Mouse (Mus musculus): ENCODE measurements at regions not wholly inside any gene's neighbourhood (a gene's known extent, or its start where the extent isn't known, plus 50 kb on each side); places are given as distances from the start of the nearest gene placed in this dataset.
A peak's percentile ranks its signal among the peaks of the same experiment; 100 is the strongest.

DNA sequence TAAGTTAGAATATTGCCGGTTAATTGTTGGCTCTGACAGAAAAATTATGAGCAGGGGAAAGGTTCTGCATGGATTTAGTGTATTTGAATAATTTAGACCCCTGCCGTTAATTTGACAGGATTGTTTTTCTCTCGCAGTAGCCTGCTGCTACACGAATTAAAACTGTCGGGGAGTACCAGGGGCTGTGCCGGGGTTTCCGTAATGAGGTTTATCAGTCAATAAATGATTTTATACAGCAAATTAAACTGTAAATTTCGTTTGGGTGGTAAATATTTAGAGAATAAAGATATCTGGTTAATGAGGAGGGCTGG, 339.8 kb upstream of the Dynlrb2 start:
- ATAC-seq (ENCODE audit: insufficient number of reproducible peaks, insufficient read depth, low FRiP score, low TSS enrichment, low read depth) = no peak
- 24% methylated on average over 8 of the region's 8 CpGs for WGBS

DNA sequence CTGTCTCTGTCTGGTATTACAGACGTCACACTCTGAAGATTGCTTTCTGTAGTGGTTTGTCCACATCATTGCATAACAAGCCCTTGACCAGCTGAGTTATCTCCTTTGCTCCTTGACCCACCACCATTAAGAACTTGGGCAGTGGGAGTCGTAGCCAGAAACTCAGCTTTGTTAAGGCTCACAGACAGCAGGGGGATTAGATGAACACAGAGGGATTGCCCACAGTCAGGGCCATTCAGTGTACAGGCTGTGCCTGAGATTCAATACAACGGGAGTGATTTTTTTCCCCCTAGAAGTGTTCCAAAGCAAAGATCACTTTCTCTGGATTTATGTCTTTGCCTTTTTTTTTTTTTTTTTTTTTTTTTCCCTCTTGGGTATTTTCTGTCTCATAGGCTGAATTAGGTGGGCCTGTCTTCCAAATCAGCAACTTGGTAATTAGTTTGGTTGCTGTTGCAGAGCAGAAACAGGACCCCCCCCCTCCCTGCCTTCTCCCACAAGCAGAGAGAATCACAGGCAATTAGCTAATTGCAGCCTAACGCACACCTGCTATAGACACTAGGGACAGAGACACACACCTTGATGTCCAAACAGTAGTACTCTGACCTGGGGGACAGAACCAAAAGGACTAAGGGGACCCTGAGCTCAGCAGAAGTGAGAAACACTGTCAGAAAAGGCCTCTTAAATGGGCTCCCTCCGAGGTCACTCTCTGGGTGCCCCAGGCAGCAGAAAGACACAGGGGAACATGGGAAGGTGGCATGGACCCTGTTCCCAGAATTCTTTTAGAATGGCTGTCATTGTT, 340.4 kb upstream of the Dynlrb2 start:
- Histone ChIP-seq H3K27me3 (peaks cover 11% of the 10 kb centered on the region; the same call in 1 of the 2 replicates), H3K9ac (no peak overlapping the region), H3K4me2 (no peak overlapping the region), H3K36me3 (no peaks in the 10 kb centered on the region), H3K9me3 (no peaks in the 10 kb centered on the region), H3K4me3 (no peak overlapping the region), H3K27ac (no peak overlapping the region), H3K4me1 (no peaks in the 10 kb centered on the region; the same call in 1 of the 2 replicates)
- no peak for ATAC-seq (ENCODE audit: insufficient number of reproducible peaks, insufficient read depth, low FRiP score, low TSS enrichment, low read depth)
- 51% methylated on average over 5 of the region's 5 CpGs for WGBS

More for the DNA sequence above, 339.8 kb upstream of the Dynlrb2 start:
- Histone ChIP-seq H3K4me1 (no peaks in the 10 kb centered on the region; the same call in 1 of the 2 replicates), H3K36me3 (no peaks in the 10 kb centered on the region), H3K27me3 (peaks cover 11% of the 10 kb centered on the region; the same call in 1 of the 2 replicates), H3K9ac (no peak overlapping the region), H3K27ac (no peak overlapping the region), H3K4me2 (no peak overlapping the region), H3K4me3 (no peak overlapping the region), H3K9me3 (no peaks in the 10 kb centered on the region)

DNA sequence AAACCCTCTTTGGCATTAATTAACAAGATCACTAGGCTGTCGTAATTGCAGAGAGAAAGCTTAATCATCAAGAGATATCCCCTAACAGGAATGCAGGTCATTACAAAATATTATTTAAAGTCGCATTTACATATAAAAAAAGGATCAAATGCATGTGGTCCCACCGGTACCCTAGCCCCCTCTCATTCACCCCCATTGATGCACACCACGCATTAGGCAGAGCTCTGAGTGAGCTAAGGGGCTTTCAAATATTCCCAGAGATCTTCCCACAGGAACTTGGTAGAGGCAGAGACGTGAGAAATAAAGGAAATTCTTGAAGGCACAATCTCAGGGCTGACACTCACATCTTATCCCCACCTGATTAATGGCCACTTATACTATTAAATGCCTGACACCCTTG, 343.8 kb upstream of the Dynlrb2 start:
- Histone ChIP-seq H3K4me2 (no peak overlapping the region), H3K9ac (no peak overlapping the region), H3K36me3 (no peaks in the 10 kb centered on the region), H3K4me1 (no peaks in the 10 kb centered on the region; the same call in 1 of the 2 replicates), H3K27ac (no peak overlapping the region), H3K9me3 (no peaks in the 10 kb centered on the region), H3K4me3 (no peak overlapping the region), H3K27me3 (peaks cover 11% of the 10 kb centered on the region; the same call in 1 of the 2 replicates)
- 76% methylated on average over 5 of the region's 5 CpGs for WGBS
- no peak for ATAC-seq (ENCODE audit: insufficient number of reproducible peaks, insufficient read depth, low FRiP score, low TSS enrichment, low read depth)

DNA sequence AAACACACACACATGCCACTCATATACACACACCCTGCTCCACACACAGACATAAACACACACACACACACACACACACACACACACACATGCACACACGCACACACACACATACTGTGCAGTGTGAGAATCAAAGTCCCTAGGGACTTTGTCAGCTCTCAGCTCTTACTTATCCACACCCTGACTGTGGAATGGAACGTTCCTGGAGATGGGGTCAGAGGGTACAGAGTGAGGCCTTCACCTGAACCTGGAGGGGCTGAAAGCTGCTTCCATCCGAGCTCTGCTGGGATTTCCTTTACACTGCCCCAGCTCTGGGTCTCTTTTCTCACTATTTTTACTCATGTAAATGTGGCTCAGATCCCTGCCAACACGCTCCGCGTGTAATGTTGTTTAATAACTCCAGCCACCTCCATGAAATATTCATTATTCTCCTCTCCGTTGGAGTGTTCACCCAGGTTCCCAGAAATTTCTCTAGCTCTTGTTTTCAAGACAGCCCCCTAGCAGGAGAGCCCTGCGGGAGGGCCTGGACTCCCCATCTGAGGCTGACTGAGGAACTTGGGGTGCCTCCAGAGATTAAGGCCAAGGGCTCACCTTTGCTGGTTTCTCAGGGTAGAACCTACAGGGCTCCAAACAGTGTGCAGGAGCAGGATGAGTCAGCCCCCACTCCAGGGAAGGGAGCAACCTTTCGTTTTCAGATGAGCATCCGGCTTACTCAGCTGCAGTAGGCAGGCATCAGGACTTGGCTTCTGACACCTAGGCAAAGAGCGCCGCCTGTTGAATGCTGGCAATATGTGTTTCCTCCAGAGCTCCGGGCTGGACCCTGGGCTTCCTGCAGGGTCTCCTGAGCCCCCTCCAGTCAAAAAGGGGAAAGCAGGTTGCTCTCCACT, 360.8 kb upstream of the Dynlrb2 start:
- H3K27ac ChIP-seq = peak overlapping the region; percentile 18; the same call in 1 of the 2 replicates

DNA sequence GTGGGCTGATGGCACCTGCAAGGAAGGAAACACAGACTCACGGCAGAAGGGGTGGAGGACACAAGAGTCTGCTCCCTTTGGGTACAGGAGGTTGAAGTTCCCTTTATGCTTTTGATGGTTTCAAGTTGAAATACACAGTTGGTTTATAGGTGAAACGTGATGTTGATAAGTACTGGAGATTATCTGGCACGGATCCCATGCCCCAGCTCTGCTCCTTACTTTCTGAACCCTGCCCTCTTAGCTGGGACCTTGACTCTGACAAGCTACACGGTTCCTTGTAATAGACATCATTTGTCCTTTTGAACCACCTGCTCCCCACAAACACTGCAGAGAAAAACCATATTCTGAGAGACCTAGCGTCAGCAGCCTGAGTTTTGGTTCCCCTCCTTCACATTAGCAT, 363.4 kb upstream of the Dynlrb2 start:
- Histone ChIP-seq H3K27me3 (no peaks in the 10 kb centered on the region; the same call in 1 of the 2 replicates), H3K4me2 (no peak overlapping the region), H3K9ac (no peak overlapping the region), H3K4me3 (no peak overlapping the region), H3K4me1 (no peaks in the 10 kb centered on the region), H3K9me3 (0 out of 2 replicates have a peak, but pooled peaks cover 4% of the 10 kb centered on the region), H3K27ac (no peak overlapping the region), H3K36me3 (no peaks in the 10 kb centered on the region)
- ATAC-seq (ENCODE audit: insufficient number of reproducible peaks, insufficient read depth, low FRiP score, low TSS enrichment, low read depth) = no peak
- 87% methylated on average over 5 of the region's 5 CpGs for WGBS

More for the DNA sequence above, 360.8 kb upstream of the Dynlrb2 start:
- peak; percentile 52; the same call in 1 of the 2 replicates for ATAC-seq (ENCODE audit: insufficient number of reproducible peaks, insufficient read depth, low FRiP score, low TSS enrichment, low read depth)
- Histone ChIP-seq H3K4me2 (no peak overlapping the region), H3K9me3 (0 out of 2 replicates have a peak, but pooled peaks cover 4% of the 10 kb centered on the region), H3K36me3 (no peaks in the 10 kb centered on the region), H3K9ac (no peak overlapping the region; the same call in 1 of the 2 replicates), H3K4me3 (no peak overlapping the region), H3K27me3 (no peaks in the 10 kb centered on the region; the same call in 1 of the 2 replicates), H3K4me1 (no peaks in the 10 kb centered on the region)
- 42% methylated on average over 13 of the region's 13 CpGs for WGBS

DNA sequence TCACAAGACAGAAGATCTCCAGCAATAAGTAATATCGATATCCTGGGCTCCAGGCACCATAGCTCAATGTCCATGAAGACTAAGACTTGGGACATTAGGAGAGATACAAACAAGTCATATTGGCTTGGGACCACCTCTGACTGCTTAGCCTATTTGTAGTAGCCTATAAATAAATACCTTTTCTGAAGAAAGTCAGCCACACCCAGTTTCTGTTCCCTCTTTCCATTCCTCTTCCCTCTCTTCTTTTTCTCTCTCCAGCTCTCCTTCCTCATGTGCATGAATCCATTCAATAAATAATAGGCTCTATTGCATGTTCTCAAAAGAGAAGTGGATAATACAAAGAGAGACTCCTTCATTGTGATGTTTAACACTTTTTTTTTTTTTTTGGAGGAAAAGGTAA, 364.8 kb upstream of the Dynlrb2 start:
- no peak for ATAC-seq (ENCODE audit: insufficient number of reproducible peaks, insufficient read depth, low FRiP score, low TSS enrichment, low read depth)
- no peaks in the 10 kb centered on the region for H3K36me3 ChIP-seq
- no peak overlapping the region for H3K27ac ChIP-seq
- H3K4me3 ChIP-seq = no peak overlapping the region
- H3K27me3 ChIP-seq = no peaks in the 10 kb centered on the region
- H3K9ac ChIP-seq = no peak overlapping the region
- H3K9me3 ChIP-seq = no peaks in the 10 kb centered on the region
- WGBS = 88% methylated on average over 1 of the region's 1 CpGs
- H3K4me2 ChIP-seq = no peak overlapping the region
- H3K4me1 ChIP-seq = no peaks in the 10 kb centered on the region

DNA sequence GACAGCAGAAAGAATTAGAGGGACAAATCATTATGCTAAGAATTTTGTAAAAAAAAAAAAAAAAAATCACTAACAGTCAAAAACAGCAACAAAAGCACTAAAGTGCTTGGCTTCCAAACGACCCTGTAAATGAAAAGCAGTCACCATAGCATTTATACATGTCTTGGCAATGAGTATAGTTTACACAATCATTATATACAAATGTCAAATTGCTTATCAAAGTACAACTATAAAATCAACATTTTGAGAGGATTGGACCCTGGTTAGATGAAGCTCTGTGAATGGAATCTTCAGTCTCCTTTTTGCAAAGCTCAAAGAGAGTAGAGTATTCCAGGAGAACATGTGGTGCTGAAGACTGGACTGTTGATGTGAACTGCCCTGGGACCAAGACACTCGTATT, 367.0 kb upstream of the Dynlrb2 start:
- Histone ChIP-seq H3K9ac (no peak overlapping the region), H3K36me3 (no peaks in the 10 kb centered on the region), H3K4me3 (no peak overlapping the region), H3K4me2 (no peak overlapping the region), H3K9me3 (no peaks in the 10 kb centered on the region), H3K27ac (no peak overlapping the region), H3K4me1 (no peaks in the 10 kb centered on the region), H3K27me3 (no peaks in the 10 kb centered on the region)
- ATAC-seq (ENCODE audit: insufficient number of reproducible peaks, insufficient read depth, low FRiP score, low TSS enrichment, low read depth) = no peak
- 48% methylated on average over 2 of the region's 2 CpGs for WGBS

DNA sequence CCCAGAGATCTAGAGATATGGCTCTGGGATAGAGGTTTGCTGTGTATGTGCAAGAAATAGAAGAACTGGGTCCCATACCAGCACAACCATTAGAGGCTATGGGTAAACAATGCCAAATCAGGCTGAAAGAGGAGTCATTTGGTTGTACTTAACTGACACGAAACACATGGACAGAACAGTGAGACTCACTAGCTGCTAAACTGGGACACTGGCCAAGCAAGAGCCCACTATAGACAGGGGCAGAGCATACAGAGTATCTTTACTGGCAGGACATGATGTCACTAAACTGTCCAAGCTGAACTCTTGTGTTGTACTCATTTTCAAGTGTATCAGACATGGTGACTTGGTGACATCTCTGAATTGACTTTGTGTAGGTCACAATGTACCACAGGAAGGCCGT, 371.3 kb upstream of the Dynlrb2 start:
- no peak for ATAC-seq (ENCODE audit: insufficient number of reproducible peaks, insufficient read depth, low FRiP score, low TSS enrichment, low read depth)
- H3K4me2 ChIP-seq = no peak overlapping the region
- WGBS = 73% methylated on average over 2 of the region's 2 CpGs
- H3K27ac ChIP-seq = no peak overlapping the region
- no peak overlapping the region for H3K9ac ChIP-seq
- no peak overlapping the region for H3K4me3 ChIP-seq
- H3K27me3 ChIP-seq = 0 out of 2 replicates have a peak, but pooled peaks cover 3% of the 10 kb centered on the region
- no peaks in the 10 kb centered on the region for H3K36me3 ChIP-seq
- no peaks in the 10 kb centered on the region for H3K9me3 ChIP-seq
- H3K4me1 ChIP-seq = no peaks in the 10 kb centered on the region

DNA sequence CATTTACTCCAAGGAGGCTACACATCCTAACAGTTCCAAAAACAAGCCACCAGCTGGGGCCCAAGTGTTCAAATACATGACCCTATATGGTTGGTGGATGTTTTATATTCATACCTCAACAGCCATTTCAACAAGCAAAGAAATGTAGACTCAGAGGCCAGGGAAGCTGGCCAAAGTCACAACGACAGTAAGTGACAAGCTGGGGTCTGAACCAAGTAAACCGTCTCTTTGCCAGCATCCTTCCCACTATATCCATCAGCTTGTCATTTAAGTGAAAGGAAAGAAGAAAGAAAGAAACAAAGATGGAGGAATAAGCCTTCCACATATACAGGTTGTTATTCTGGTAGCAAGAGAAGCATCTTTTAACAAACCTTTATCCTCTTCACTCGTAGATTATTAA, 371.7 kb upstream of the Dynlrb2 start:
- Histone ChIP-seq H3K36me3 (no peaks in the 10 kb centered on the region), H3K9me3 (no peaks in the 10 kb centered on the region), H3K27ac (no peak overlapping the region), H3K4me1 (no peaks in the 10 kb centered on the region), H3K27me3 (0 out of 2 replicates have a peak, but pooled peaks cover 3% of the 10 kb centered on the region), H3K9ac (no peak overlapping the region), H3K4me2 (no peak overlapping the region), H3K4me3 (no peak overlapping the region)
- no peak for ATAC-seq (ENCODE audit: insufficient number of reproducible peaks, insufficient read depth, low FRiP score, low TSS enrichment, low read depth)
- 85% methylated on average over 3 of the region's 3 CpGs for WGBS

DNA sequence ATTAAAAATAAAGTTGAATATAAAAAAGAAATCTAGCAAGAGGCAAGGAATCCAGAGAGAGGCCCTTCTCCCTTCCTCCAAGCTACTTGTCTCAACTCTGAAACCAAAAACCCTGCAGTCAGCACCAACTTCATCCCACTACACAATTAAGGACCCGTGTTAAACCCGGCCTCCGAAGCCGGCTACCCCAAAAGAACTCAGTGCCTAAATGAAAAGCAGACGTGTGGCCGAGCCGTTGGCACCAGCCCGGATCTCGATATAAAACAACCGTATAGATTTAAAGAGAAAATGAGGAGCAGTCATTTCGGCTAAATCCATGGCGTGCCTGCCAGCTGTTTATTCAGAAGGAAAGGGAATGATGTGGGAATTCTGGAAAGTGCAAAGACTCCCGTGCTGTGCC, 384.7 kb upstream of the Dynlrb2 start:
- H3K36me3 ChIP-seq = no peaks in the 10 kb centered on the region
- peak overlapping the region; percentile 34 for H3K4me2 ChIP-seq
- ATAC-seq (ENCODE audit: insufficient number of reproducible peaks, insufficient read depth, low FRiP score, low TSS enrichment, low read depth) = no peak; the same call in 1 of the 2 replicates
- H3K9me3 ChIP-seq = no peaks in the 10 kb centered on the region
- no peak overlapping the region for H3K9ac ChIP-seq
- no peak overlapping the region for H3K4me3 ChIP-seq
- H3K4me1 ChIP-seq = peaks cover 35% of the 10 kb centered on the region
- H3K27me3 ChIP-seq = 0 out of 2 replicates have a peak, but pooled peaks cover 3% of the 10 kb centered on the region
- WGBS = 30% methylated on average over 13 of the region's 13 CpGs
- peak overlapping the region; percentile 75 for H3K27ac ChIP-seq

DNA sequence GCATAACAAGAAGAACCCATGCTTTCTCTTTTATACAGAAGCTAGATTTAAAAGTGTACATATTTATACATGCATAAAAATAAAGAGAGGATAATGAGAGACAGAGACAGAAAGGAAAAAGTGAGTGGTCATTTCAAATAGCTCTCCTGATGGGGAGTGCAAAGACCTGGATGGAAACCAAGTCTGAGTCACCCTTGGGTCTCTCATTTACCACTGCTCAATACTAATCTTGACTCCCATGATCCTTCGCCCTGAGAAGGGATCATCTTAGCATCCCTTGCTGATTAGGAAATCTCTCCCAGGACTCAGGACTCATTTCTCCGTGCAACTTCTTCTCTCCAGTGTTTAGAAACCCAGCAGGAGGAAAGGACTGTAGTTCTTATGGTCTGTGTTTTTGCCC, 386.9 kb upstream of the Dynlrb2 start:
- Histone ChIP-seq H3K4me2 (no peak overlapping the region), H3K4me1 (peaks cover 27% of the 10 kb centered on the region), H3K27me3 (0 out of 2 replicates have a peak, but pooled peaks cover 11% of the 10 kb centered on the region), H3K27ac (no peak overlapping the region), H3K9me3 (no peaks in the 10 kb centered on the region), H3K36me3 (no peaks in the 10 kb centered on the region), H3K4me3 (no peak overlapping the region), H3K9ac (no peak overlapping the region)
- WGBS = 68% methylated on average over 2 of the region's 2 CpGs
- ATAC-seq (ENCODE audit: insufficient number of reproducible peaks, insufficient read depth, low FRiP score, low TSS enrichment, low read depth) = no peak
